Mouse (Mus musculus): ENCODE results near the gene Flvcr1. TPM values are rescaled to one million over a fixed set of nuclear protein-coding genes. Genes with fewer than 3 reads are reported as not detected.

The Flvcr1 gene
- 1 to 10 TPM; 6.1 to 8.5 TPM for polyA plus RNA-seq (2017; shearing (Covaris generic))

GRCm38 (mm10) chr1:191026021-191026713 lies at the start of gene Flvcr1:
Flvcr1 (minus strand) TSS chr1:191026158.
- ATAC-seq, result peak; percentile 93

- peak; percentile 32 for ATAC-seq
These were observed 49.4 kb upstream of the Flvcr1 start for GRCm38 (mm10) chr1:191075199-191075883.

GRCm38 (mm10) chr1:191073486-191073885 lies 47.5 kb upstream of the Flvcr1 start:
- ATAC-seq, result no peak

- ATAC-seq, result no peak
These were observed 47.0 kb upstream of the Flvcr1 start for GRCm38 (mm10) chr1:191073001-191073400.

- no peak for ATAC-seq
These were observed 46.5 kb upstream of the Flvcr1 start for GRCm38 (mm10) chr1:191072329-191072913.

- no peak for ATAC-seq
These were observed 45.7 kb upstream of the Flvcr1 start for GRCm38 (mm10) chr1:191071613-191072012.

- no peak for ATAC-seq
These were observed 44.3 kb upstream of the Flvcr1 start for GRCm38 (mm10) chr1:191070259-191070658.

- no peak for ATAC-seq
These were observed 42.4 kb upstream of the Flvcr1 start for GRCm38 (mm10) chr1:191068377-191068776.

- no peak for ATAC-seq
These were observed 39.2 kb upstream of the Flvcr1 start for GRCm38 (mm10) chr1:191065188-191065587.

GRCm38 (mm10) chr1:191064535-191064934 lies 38.6 kb upstream of the Flvcr1 start:
- ATAC-seq, result no peak

- ATAC-seq, result no peak
These were observed 37.7 kb upstream of the Flvcr1 start for GRCm38 (mm10) chr1:191063700-191064099.

- peak; percentile 90 for ATAC-seq
These were observed 37.0 kb upstream of the Flvcr1 start, which contains the start of the genes Tatdn3 and Nsl1 for GRCm38 (mm10) chr1:191062781-191063485. Tatdn3 (minus strand) TSS chr1:191062932. Nsl1 (plus strand) TSS chr1:191063012.

- peak; percentile 33 for ATAC-seq
These were observed 36.4 kb upstream of the Flvcr1 start for GRCm38 (mm10) chr1:191062241-191062780.

GRCm38 (mm10) chr1:191057461-191057860 lies 31.5 kb upstream of the Flvcr1 start:
- ATAC-seq, result no peak

GRCm38 (mm10) chr1:191055533-191055873 lies 29.5 kb upstream of the Flvcr1 start:
- no peak for ATAC-seq

- no peak for ATAC-seq
These were observed 29.0 kb upstream of the Flvcr1 start for GRCm38 (mm10) chr1:191054870-191055532.

- no peak for ATAC-seq
These were observed 27.6 kb upstream of the Flvcr1 start for GRCm38 (mm10) chr1:191053555-191053954.

GRCm38 (mm10) chr1:191046231-191046824 lies 20.4 kb upstream of the Flvcr1 start:
- no peak for ATAC-seq

GRCm38 (mm10) chr1:191045264-191045663 lies 19.3 kb upstream of the Flvcr1 start:
- no peak for ATAC-seq

- ATAC-seq, result no peak
These were observed 16.7 kb upstream of the Flvcr1 start for GRCm38 (mm10) chr1:191042688-191043087.

GRCm38 (mm10) chr1:191042106-191042505 lies 16.1 kb upstream of the Flvcr1 start:
- no peak for ATAC-seq

GRCm38 (mm10) chr1:191041352-191041751 lies 15.4 kb upstream of the Flvcr1 start:
- no peak for ATAC-seq
